Mouse (Mus musculus): ENCODE data around the gene H2afy. TPM values are rescaled to one million over a fixed set of nuclear protein-coding genes. Genes with fewer than 3 reads are reported as not detected.
A peak's percentile ranks its signal among the peaks of the same experiment; 100 is the strongest.

The H2afy gene
- polyA plus RNA-seq, 1 experiment from 2014 or later = 263 TPM

DNA sequence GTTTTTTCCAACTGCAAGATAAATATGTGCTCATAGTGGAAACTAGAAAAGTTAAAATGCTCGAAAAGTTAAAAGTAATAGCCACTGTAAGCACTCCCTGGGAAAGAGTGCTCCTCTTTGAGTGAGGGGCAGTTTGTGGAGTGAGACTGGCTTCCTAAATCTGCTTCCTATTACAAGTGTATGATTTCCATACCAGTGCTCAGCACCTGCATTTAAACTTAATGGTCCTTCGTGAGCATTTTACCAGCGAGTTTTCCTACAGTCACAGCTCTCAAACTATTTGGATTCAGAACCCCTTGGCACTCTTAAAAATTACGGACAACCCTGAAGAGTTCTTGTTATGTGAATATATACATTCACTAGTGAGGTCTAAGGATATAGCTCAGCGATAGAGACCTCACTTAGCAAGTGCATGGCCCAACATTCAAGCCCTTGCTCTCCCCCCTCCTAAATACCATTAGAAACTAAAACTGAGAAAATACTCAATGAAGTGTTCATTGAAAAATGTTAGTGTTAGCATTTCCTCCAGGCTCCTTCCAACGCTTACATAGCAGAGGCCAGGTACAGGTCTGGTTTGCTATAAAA lies 3.1 kb upstream of the H2afy start:
- Histone ChIP-seq H3K27ac (no peak overlapping the region), H3K4me2 (ENCODE audit: low read length) (no peak overlapping the region), H3K4me3 (replicated peaks; ENCODE audit: low read depth, low read length) (no peak overlapping the region), H3K4me1 (replicated peaks; ENCODE audit: insufficient read depth, low read length) (peaks cover 10% of the 10 kb centered on the region; the same call in 1 of the 2 replicates), H3K36me3 (ENCODE audit: insufficient read depth, low read length) (no peaks in the 10 kb centered on the region), H3K9me3 (replicated peaks; ENCODE audit: low read length) (no peaks in the 10 kb centered on the region), H3K27me3 (ENCODE audit: insufficient read depth, low read length) (no peaks in the 10 kb centered on the region), H3K9ac (ENCODE audit: low read depth, low read length) (no peak overlapping the region)
- TF ChIP-seq CTCF (IDR thresholded peaks at IDR 0.05; ENCODE audit: low read depth) = no peak
- ATAC-seq (replicated peaks; ENCODE audit: low FRiP score, low read depth) (no peak), DNase-seq (ENCODE audit: low spot score) (no peak)
- 61% methylated on average over 6 of the region's 6 CpGs for WGBS

DNA sequence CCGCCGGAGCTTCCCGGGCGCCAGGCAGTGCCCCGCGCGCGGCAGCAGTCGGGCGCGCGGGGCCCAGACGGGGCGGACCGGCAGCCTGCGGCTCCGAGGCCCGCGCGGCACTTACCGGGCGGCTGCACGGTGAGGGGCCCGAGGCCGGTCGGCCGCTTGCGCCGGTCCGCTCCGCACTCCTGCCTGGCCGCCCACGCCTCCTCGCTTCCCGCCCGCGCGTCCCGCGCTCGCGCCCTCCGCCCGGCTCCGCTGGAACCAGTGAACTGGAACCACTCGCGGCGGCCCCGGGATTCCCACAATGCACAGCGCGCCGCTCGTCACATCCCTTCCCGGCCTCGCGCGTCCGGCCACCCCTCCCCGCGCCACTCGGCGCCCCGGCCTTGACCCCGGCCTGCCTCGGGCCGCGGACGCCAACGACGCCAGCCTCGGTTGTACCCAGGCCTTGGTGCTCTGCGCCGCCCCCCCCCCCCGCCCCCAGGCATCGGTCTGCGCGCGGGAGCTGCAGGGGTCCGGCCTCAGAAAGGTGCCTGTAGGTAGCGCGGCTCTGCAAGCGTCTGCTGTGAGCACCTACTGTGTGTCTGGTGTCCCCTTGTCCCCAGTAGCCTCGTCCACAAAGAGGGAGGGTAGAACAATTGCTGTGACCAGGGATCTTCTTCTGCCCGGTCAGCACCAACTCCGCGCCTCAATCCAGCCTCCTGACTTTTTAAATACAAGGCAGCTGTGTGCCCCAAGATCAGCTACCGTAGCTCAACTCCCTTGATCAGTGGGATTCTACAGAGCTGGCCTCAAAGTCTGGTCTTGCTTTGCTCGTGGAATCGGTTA lies 719 bp downstream of the H2afy start:
- peak; percentile 89 for ATAC-seq (replicated peaks; ENCODE audit: low FRiP score, low read depth)
- WGBS = under 1% methylated on average over 54 of the region's 89 CpGs
- Histone ChIP-seq H3K36me3 (ENCODE audit: insufficient read depth, low read length) (no peaks in the 10 kb centered on the region), H3K27ac (peak overlapping the region; percentile 95), H3K4me2 (ENCODE audit: low read length) (peak overlapping the region; percentile 94), H3K9ac (ENCODE audit: low read depth, low read length) (peak overlapping the region; percentile 99), H3K4me1 (replicated peaks; ENCODE audit: insufficient read depth, low read length) (peaks cover 26% of the 10 kb centered on the region), H3K9me3 (replicated peaks; ENCODE audit: low read length) (no peaks in the 10 kb centered on the region), H3K4me3 (replicated peaks; ENCODE audit: low read depth, low read length) (peak overlapping the region; percentile 92), H3K27me3 (ENCODE audit: insufficient read depth, low read length) (no peaks in the 10 kb centered on the region)
- no peak for TF ChIP-seq CTCF (IDR thresholded peaks at IDR 0.05; ENCODE audit: low read depth)
- peak; percentile 91 for DNase-seq (ENCODE audit: low spot score)

GRCm38 (mm10) chr13:56134631-56135181 lies 1.5 kb downstream of the H2afy start:
- H3K9me3 ChIP-seq (replicated peaks; ENCODE audit: low read length) = no peaks in the 10 kb centered on the region
- H3K9ac ChIP-seq (ENCODE audit: low read depth, low read length) = peak overlapping the region; percentile 99
- peak overlapping the region; percentile 94 for H3K4me2 ChIP-seq (ENCODE audit: low read length)
- H3K27me3 ChIP-seq (ENCODE audit: insufficient read depth, low read length) = no peaks in the 10 kb centered on the region
- DNase-seq (ENCODE audit: low spot score) (peak; percentile 40), ATAC-seq (replicated peaks; ENCODE audit: low FRiP score, low read depth) (peak; percentile 26)
- H3K4me3 ChIP-seq (replicated peaks; ENCODE audit: low read depth, low read length) = peak overlapping the region; percentile 92
- WGBS = 0% methylated on average over 50 of the region's 50 CpGs
- peaks cover 26% of the 10 kb centered on the region for H3K4me1 ChIP-seq (replicated peaks; ENCODE audit: insufficient read depth, low read length)
- no peak for TF ChIP-seq CTCF (IDR thresholded peaks at IDR 0.05; ENCODE audit: low read depth)
- H3K36me3 ChIP-seq (ENCODE audit: insufficient read depth, low read length) = no peaks in the 10 kb centered on the region
- peak overlapping the region; percentile 95 for H3K27ac ChIP-seq

DNA sequence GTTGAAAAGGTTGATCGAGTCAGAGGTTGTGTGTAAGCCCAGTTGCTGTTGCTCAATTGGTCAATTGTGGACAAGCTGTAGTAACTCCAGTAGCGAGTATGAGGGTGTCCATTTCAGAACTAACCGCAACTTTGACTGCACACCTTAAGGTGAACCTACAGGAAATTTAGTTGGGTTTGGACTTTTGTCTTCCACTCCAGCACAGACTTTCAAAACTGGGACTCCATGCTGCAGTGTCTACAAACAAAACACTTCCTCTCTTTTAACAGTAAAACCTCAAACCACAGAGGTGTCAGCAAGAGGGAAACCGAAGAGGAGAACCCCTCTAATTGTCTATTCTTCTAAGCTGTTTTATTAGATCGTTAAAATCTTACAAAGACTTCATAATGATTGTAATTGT lies 2.1 kb downstream of the H2afy start:
- ATAC-seq (replicated peaks; ENCODE audit: low FRiP score, low read depth) = no peak
- H3K4me1 ChIP-seq (replicated peaks; ENCODE audit: insufficient read depth, low read length) = peaks cover 26% of the 10 kb centered on the region
- no peaks in the 10 kb centered on the region for H3K36me3 ChIP-seq (ENCODE audit: insufficient read depth, low read length)
- WGBS = 22% methylated on average over 5 of the region's 5 CpGs
- no peak overlapping the region for H3K27ac ChIP-seq
- H3K4me2 ChIP-seq (ENCODE audit: low read length) = peak overlapping the region; percentile 94
- H3K9ac ChIP-seq (ENCODE audit: low read depth, low read length) = 0 out of 2 replicates have a peak overlapping the region, but pooled peaks have one; percentile 99
- DNase-seq (ENCODE audit: low spot score) = no peak
- no peak for TF ChIP-seq CTCF (IDR thresholded peaks at IDR 0.05; ENCODE audit: low read depth)
- peak overlapping the region; percentile 92 for H3K4me3 ChIP-seq (replicated peaks; ENCODE audit: low read depth, low read length)
- H3K9me3 ChIP-seq (replicated peaks; ENCODE audit: low read length) = no peaks in the 10 kb centered on the region
- no peaks in the 10 kb centered on the region for H3K27me3 ChIP-seq (ENCODE audit: insufficient read depth, low read length)

DNA sequence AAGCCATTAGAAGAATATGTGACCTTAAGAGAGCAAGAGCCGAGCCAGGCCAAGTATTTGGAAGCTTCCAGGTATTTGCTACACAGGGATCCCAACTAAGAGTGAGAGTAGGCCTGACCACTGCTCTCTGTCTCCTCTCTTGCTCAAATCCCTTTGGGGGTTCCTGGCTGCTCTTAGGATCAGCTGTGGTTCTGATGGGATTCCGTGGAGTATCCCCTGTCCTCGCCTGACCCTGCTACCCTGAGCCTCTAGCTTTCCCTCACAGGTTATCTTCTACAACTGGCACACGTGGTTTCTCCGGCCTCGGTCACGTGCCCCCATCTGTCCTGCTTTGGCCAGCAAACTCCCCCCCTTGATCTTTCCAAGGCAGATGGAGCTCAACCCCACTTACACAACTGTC lies 3.2 kb downstream of the H2afy start:
- WGBS = 56% methylated on average over 7 of the region's 7 CpGs
- DNase-seq (ENCODE audit: low spot score) (no peak), ATAC-seq (replicated peaks; ENCODE audit: low FRiP score, low read depth) (no peak)
- Histone ChIP-seq H3K4me1 (replicated peaks; ENCODE audit: insufficient read depth, low read length) (peaks cover 26% of the 10 kb centered on the region), H3K4me3 (replicated peaks; ENCODE audit: low read depth, low read length) (no peak overlapping the region), H3K27me3 (ENCODE audit: insufficient read depth, low read length) (no peaks in the 10 kb centered on the region), H3K27ac (no peak overlapping the region), H3K9ac (ENCODE audit: low read depth, low read length) (no peak overlapping the region), H3K36me3 (ENCODE audit: insufficient read depth, low read length) (peaks cover 5% of the 10 kb centered on the region; the same call in 1 of the 2 replicates), H3K9me3 (replicated peaks; ENCODE audit: low read length) (no peaks in the 10 kb centered on the region), H3K4me2 (ENCODE audit: low read length) (peak overlapping the region; percentile 94)
- TF ChIP-seq CTCF (IDR thresholded peaks at IDR 0.05; ENCODE audit: low read depth) = no peak

GRCm38 (mm10) chr13:56132326-56132936 lies 3.7 kb downstream of the H2afy start:
- Histone ChIP-seq H3K4me2 (ENCODE audit: low read length) (peak overlapping the region; percentile 94; the same call in 1 of the 2 replicates), H3K27ac (no peak overlapping the region), H3K36me3 (ENCODE audit: insufficient read depth, low read length) (peaks cover 10% of the 10 kb centered on the region), H3K9me3 (replicated peaks; ENCODE audit: low read length) (no peaks in the 10 kb centered on the region), H3K4me3 (replicated peaks; ENCODE audit: low read depth, low read length) (no peak overlapping the region), H3K9ac (ENCODE audit: low read depth, low read length) (no peak overlapping the region), H3K4me1 (replicated peaks; ENCODE audit: insufficient read depth, low read length) (peaks cover 26% of the 10 kb centered on the region), H3K27me3 (ENCODE audit: insufficient read depth, low read length) (no peaks in the 10 kb centered on the region)
- WGBS = 52% methylated on average over 11 of the region's 11 CpGs
- no peak for ATAC-seq (replicated peaks; ENCODE audit: low FRiP score, low read depth)
- no peak for DNase-seq (ENCODE audit: low spot score)
- no peak for TF ChIP-seq CTCF (IDR thresholded peaks at IDR 0.05; ENCODE audit: low read depth)
